Mouse (Mus musculus) bone marrow macrophage, adult 2 months (primary cell): ENCODE measurements at regions not wholly inside any gene's neighbourhood (a gene's known extent, or its start where the extent isn't known, plus 50 kb on each side); places are given as distances from the start of the nearest gene placed in this dataset.

Experiments
- CTCF ChIP-seq: IDR thresholded peaks from 2 replicates; pipeline ENCODE4 v1.5.1; 2012; ENCODE audit warnings: low read depth, mild to moderate bottlenecking, low read length, moderate library complexity
- POLR2A ChIP-seq: IDR thresholded peaks from 2 replicates; pipeline ENCODE4 v1.6.1; 2012; ENCODE audit warnings: mild to moderate bottlenecking, low read depth, low read length, borderline replicate concordance

DNA sequence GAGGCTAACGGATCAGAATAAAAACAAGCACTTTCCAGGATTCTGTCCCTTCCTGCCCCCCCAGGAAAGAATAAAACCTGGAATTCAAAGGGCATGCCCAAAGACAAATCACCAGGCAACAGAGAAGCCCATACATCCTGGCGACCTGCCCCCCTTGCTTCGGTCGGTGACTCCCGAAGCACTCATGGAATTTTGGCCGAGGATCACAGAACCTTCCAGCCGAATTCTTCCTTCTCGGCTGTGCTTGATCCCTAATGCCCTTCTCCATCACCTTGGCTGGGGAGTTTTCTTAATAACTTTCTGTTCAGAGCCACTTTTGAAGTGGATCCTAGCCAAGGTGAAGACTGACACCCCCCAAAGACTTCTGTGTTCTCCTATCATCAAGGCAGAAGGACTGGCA, 99.9 kb downstream of the Kdr start:
- TF ChIP-seq POLR2A, result no peak
- no peak for TF ChIP-seq CTCF
